In genomic region chr7:139915646-139916257, GRCm38 (mm10) we compare ENCODE assay signal across 14 mouse cellular contexts. TPM values are rescaled to one million over a fixed set of nuclear protein-coding genes. Genes with fewer than 3 reads are reported as not detected.
DNase-seq lines count a peak whose midpoint lies in the region; ATAC-seq lines count a peak whose summit lies in the region.
"Had no signal": no experiment of that assay in that cellular context is flagged by ENCODE, and none has a peak within 500 bp of the region (broad histone marks: within the 10 kb centered on the region; RNA-seq: fewer than 3 reads in every experiment).

No protein-coding gene starts in this region.

- H3K4me3 ChIP-seq in kidney, embryonic 15.5 days (replicated peaks): no peak overlapping the region
- no peak overlapping the region for H3K4me3 ChIP-seq in hindbrain, embryonic 12.5 days
- no peak overlapping the region for H3K4me3 ChIP-seq in midbrain, embryonic 16.5 days (ENCODE audit: low read depth, low read length)

- ATAC-seq in kidney, embryonic 15.5 days (replicated peaks; ENCODE audit: low FRiP score): no peak
- no peak for ATAC-seq in hindbrain, embryonic 12.5 days (ENCODE audit: low FRiP score)
- no peak for ATAC-seq in midbrain, embryonic 16.5 days

- H3K4me2 ChIP-seq in kidney, embryonic 15.5 days: peak overlapping the region; percentile 47
- H3K4me2 ChIP-seq in hindbrain, embryonic 12.5 days (replicated peaks): peak overlapping the region; percentile 27
- peak overlapping the region; percentile 36 for H3K4me2 ChIP-seq in midbrain, embryonic 16.5 days (ENCODE audit: low read length)

- no peak overlapping the region for H3K27ac ChIP-seq in kidney, embryonic 15.5 days
- no peak overlapping the region for H3K27ac ChIP-seq in hindbrain, embryonic 12.5 days
- peak overlapping the region; percentile 10; the same call in 1 of the 2 replicates for H3K27ac ChIP-seq in midbrain, embryonic 16.5 days (ENCODE audit: low read length)
- H3K27ac ChIP-seq: macrophage had no signal

- no peaks in the 10 kb centered on the region for H3K9me3 ChIP-seq in kidney, embryonic 15.5 days (replicated peaks)
- no peaks in the 10 kb centered on the region for H3K9me3 ChIP-seq in hindbrain, embryonic 12.5 days (replicated peaks)
- no peaks in the 10 kb centered on the region for H3K9me3 ChIP-seq in midbrain, embryonic 16.5 days (replicated peaks; ENCODE audit: control insufficient read depth, low read length, poor library complexity, severe bottlenecking)

- peaks cover 27% of the 10 kb centered on the region for H3K4me1 ChIP-seq in kidney, embryonic 15.5 days
- H3K4me1 ChIP-seq in hindbrain, embryonic 12.5 days: peaks cover 16% of the 10 kb centered on the region
- peaks cover 12% of the 10 kb centered on the region for H3K4me1 ChIP-seq in midbrain, embryonic 16.5 days (ENCODE audit: control insufficient read depth, insufficient read depth, low read length)

- no peak overlapping the region for H3K9ac ChIP-seq in kidney, embryonic 15.5 days
- no peak overlapping the region for H3K9ac ChIP-seq in hindbrain, embryonic 12.5 days
- H3K9ac ChIP-seq in midbrain, embryonic 16.5 days (ENCODE audit: low read depth, low read length): 0 out of 2 replicates have a peak overlapping the region, but pooled peaks have one; percentile 25

- peaks cover 38% of the 10 kb centered on the region for H3K27me3 ChIP-seq in kidney, embryonic 15.5 days
- peaks cover 47% of the 10 kb centered on the region for H3K27me3 ChIP-seq in hindbrain, embryonic 12.5 days
- peaks cover 17% of the 10 kb centered on the region for H3K27me3 ChIP-seq in midbrain, embryonic 16.5 days (ENCODE audit: control insufficient read depth, insufficient read depth, low read depth, low read length)

- DNase-seq in kidney, adult 11 months: no peak
- peak; percentile 96 for DNase-seq in R1 (ENCODE audit: low read depth, low spot score)
- DNase-seq in lung, postnatal 10 days: no peak
- DNase-seq in adrenal gland, postnatal 36 days: no peak
- DNase-seq in thymus, postnatal 36 days: no peak
- DNase-seq: cerebellum, adult 18-20 months; heart, postnatal 36 days; right cerebral cortex, postnatal 25 days had no signal

- H3K36me3 ChIP-seq in kidney, embryonic 15.5 days: no peaks in the 10 kb centered on the region
- H3K36me3 ChIP-seq in hindbrain, embryonic 12.5 days: no peaks in the 10 kb centered on the region
- peaks cover 5% of the 10 kb centered on the region; the same call in 1 of the 2 replicates for H3K36me3 ChIP-seq in midbrain, embryonic 16.5 days (ENCODE audit: control insufficient read depth, insufficient read depth, low read length)

- WGBS in kidney, embryonic 15.5 days: 6% methylated on average over 14 of the region's 14 CpGs
- 6% methylated on average over 14 of the region's 14 CpGs for WGBS in hindbrain, embryonic 12.5 days
- WGBS in midbrain, embryonic 16.5 days: 6% methylated on average over 14 of the region's 14 CpGs

RNA-seq across cellular contexts. Expression of gene Kndc1, which starts 21.3 kb away (rescaled TPM):
- 0.19 and 0.26 TPM in 2 replicates for polyA plus RNA-seq in kidney, embryonic 15.5 days (2015; fragmentation: Nextera tagmentation; extraction: Ambion mirVana)
- 3.5 and 3.8 TPM in 2 replicates for polyA plus RNA-seq in hindbrain, embryonic 12.5 days (2016; fragmentation: Nextera tagmentation; extraction: Ambion mirVana)
- polyA plus RNA-seq in midbrain, embryonic 16.5 days (2015; fragmentation: Nextera tagmentation; extraction: Ambion mirVana): 22.5 and 23.6 TPM in 2 replicates
- total RNA-seq in adrenal gland, postnatal 36 days (2021): under 1 TPM; 0.50 to 0.56 TPM
- total RNA-seq: heart, postnatal 36 days had no signal
- polyA plus RNA-seq: macrophage had no signal

RNA-seq across cellular contexts. Expression of gene Utf1, which starts 27.8 kb away (rescaled TPM):
- 0.31 TPM in 1 of 2 replicates, not detected in the other for polyA plus RNA-seq in kidney, embryonic 15.5 days (2015; fragmentation: Nextera tagmentation; extraction: Ambion mirVana)
- polyA plus RNA-seq in hindbrain, embryonic 12.5 days (2016; fragmentation: Nextera tagmentation; extraction: Ambion mirVana): not detected in 2 replicates
- polyA plus RNA-seq in midbrain, embryonic 16.5 days (2015; fragmentation: Nextera tagmentation; extraction: Ambion mirVana): not detected in 2 replicates
- not detected for total RNA-seq in adrenal gland, postnatal 36 days (2021)
- total RNA-seq: heart, postnatal 36 days; left cerebral cortex, adult 8-10 months had no signal
- polyA plus RNA-seq: macrophage; urinary bladder, adult 2 months had no signal
